Mouse (Mus musculus) spleen, adult 2 months (tissue): ENCODE results near the gene Ogdh.

Experiments
- CTCF ChIP-seq: fragments of 200-500 bp; IDR thresholded peaks from 2 replicates; pipeline ENCODE4 v1.5.1; 2011; ENCODE audit warnings: mild to moderate bottlenecking, inconsistent platforms; ENCODE audit not compliant: insufficient read depth, insufficient read length, insufficient replicate concordance; ENCODE audit errors: extremely low read depth
- POLR2A ChIP-seq: fragments of 200-500 bp; IDR thresholded peaks from 2 replicates; pipeline ENCODE4 v1.6.1; 2011; ENCODE audit warnings: low read depth, low read length, inconsistent platforms

DNA sequence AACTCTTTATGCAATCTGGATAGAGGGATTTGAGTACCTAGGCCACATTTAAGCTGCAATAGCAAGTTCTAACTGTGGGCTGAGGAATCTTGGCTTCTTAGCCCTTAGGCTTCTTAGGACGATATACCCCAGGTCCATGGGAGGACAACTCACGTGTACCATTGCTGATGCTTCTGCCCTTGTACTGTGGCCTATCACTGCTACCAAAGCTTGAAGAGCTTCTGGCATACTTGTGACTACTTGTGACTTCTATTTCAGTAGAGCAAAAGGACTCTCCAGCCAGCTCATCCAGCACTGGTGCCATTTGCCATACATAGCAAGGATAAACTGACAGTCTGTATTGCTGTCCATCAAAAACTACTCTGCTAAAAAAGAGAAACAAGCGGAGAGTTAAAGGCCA, 1.3 kb upstream of the Ogdh start:
- TF ChIP-seq CTCF (no peak), POLR2A (no peak)
